Mouse (Mus musculus): ENCODE measurements around the gene Flt3l. TPM values are rescaled to one million over a fixed set of nuclear protein-coding genes. Genes with fewer than 3 reads are reported as not detected.

The Flt3l gene
- polyA plus RNA-seq, 1 experiment, result 1.6 TPM

GRCm38 (mm10) chr7:45168656-45169055 lies 32.4 kb upstream of the Flt3l start:
- no peak for TF ChIP-seq USF1 (IDR thresholded peaks at IDR 0.05; ENCODE audit: low read depth)
- TF ChIP-seq CEBPB (IDR thresholded peaks at IDR 0.05; ENCODE audit: low read depth), result no peak
- TF ChIP-seq FOSL1 (IDR thresholded peaks at IDR 0.05; ENCODE audit: insufficient read depth, low read length, poor library complexity, severe bottlenecking), result no peak
- TF ChIP-seq MYOD1 (IDR thresholded peaks at IDR 0.05; ENCODE audit: control insufficient read depth, insufficient read length, low read depth), result no peak
- TF ChIP-seq CTCF (IDR thresholded peaks at IDR 0.05; ENCODE audit: control insufficient read depth, insufficient read depth, insufficient read length), result no peak
- no peaks in the 10 kb centered on the region for H3K79me2 ChIP-seq (ENCODE audit: control insufficient read depth, insufficient read depth)
- H3K36me3 ChIP-seq (ENCODE audit: control insufficient read depth, insufficient read depth), result no peaks in the 10 kb centered on the region
- no peaks in the 10 kb centered on the region for H3K79me3 ChIP-seq (ENCODE audit: low read depth)
- no peak overlapping the region for H3K4me3 ChIP-seq (ENCODE audit: insufficient read depth, poor library complexity, severe bottlenecking)
- peaks cover 53% of the 10 kb centered on the region for H3K27me3 ChIP-seq (ENCODE audit: control insufficient read depth, insufficient read depth, insufficient read length)
- no peak overlapping the region for H3ac ChIP-seq (ENCODE audit: control insufficient read depth, insufficient read length, low read depth)

- Histone ChIP-seq H3K4me3 (ENCODE audit: insufficient read depth, poor library complexity, severe bottlenecking) (no peak overlapping the region), H3ac (ENCODE audit: control insufficient read depth, insufficient read length, low read depth) (no peak overlapping the region), H3K27me3 (ENCODE audit: control insufficient read depth, insufficient read depth, insufficient read length) (peaks cover 55% of the 10 kb centered on the region), H3K79me3 (ENCODE audit: low read depth) (no peaks in the 10 kb centered on the region), H3K36me3 (ENCODE audit: control insufficient read depth, insufficient read depth) (no peaks in the 10 kb centered on the region), H3K79me2 (ENCODE audit: control insufficient read depth, insufficient read depth) (no peaks in the 10 kb centered on the region)
- TF ChIP-seq CTCF (IDR thresholded peaks at IDR 0.05; ENCODE audit: control insufficient read depth, insufficient read depth, insufficient read length) (no peak), USF1 (IDR thresholded peaks at IDR 0.05; ENCODE audit: low read depth) (no peak), MYOG (IDR thresholded peaks at IDR 0.05; ENCODE audit: control insufficient read depth, extremely low read depth, insufficient read length) (no peak), MYOD1 (IDR thresholded peaks at IDR 0.05; ENCODE audit: control insufficient read depth, insufficient read length, low read depth) (no peak), CEBPB (IDR thresholded peaks at IDR 0.05; ENCODE audit: low read depth) (no peak), MAX (IDR thresholded peaks at IDR 0.05) (no peak), FOSL1 (IDR thresholded peaks at IDR 0.05; ENCODE audit: insufficient read depth, low read length, poor library complexity, severe bottlenecking) (no peak)
Observed at GRCm38 (mm10) chr7:45167761-45168445, 31.7 kb upstream of the Flt3l start.

GRCm38 (mm10) chr7:45166950-45167401 lies 30.7 kb upstream of the Flt3l start:
- TF ChIP-seq CTCF (IDR thresholded peaks at IDR 0.05; ENCODE audit: control insufficient read depth, insufficient read depth, insufficient read length) (no peak), USF1 (IDR thresholded peaks at IDR 0.05; ENCODE audit: low read depth) (no peak), MYOG (IDR thresholded peaks at IDR 0.05; ENCODE audit: control insufficient read depth, extremely low read depth, insufficient read length) (no peak), FOSL1 (IDR thresholded peaks at IDR 0.05; ENCODE audit: insufficient read depth, low read length, poor library complexity, severe bottlenecking) (no peak), MYOD1 (IDR thresholded peaks at IDR 0.05; ENCODE audit: control insufficient read depth, insufficient read length, low read depth) (no peak), MAX (IDR thresholded peaks at IDR 0.05) (no peak), CEBPB (IDR thresholded peaks at IDR 0.05; ENCODE audit: low read depth) (no peak)

GRCm38 (mm10) chr7:45165701-45166100 lies 29.5 kb upstream of the Flt3l start:
- no peaks in the 10 kb centered on the region for H3K79me3 ChIP-seq (ENCODE audit: low read depth)
- no peak overlapping the region for H3ac ChIP-seq (ENCODE audit: control insufficient read depth, insufficient read length, low read depth)
- TF ChIP-seq USF1 (IDR thresholded peaks at IDR 0.05; ENCODE audit: low read depth), result no peak
- no peak for TF ChIP-seq MYOG (IDR thresholded peaks at IDR 0.05; ENCODE audit: control insufficient read depth, extremely low read depth, insufficient read length)
- TF ChIP-seq MAX (IDR thresholded peaks at IDR 0.05), result no peak
- no peak for TF ChIP-seq CTCF (IDR thresholded peaks at IDR 0.05; ENCODE audit: control insufficient read depth, insufficient read depth, insufficient read length)
- peaks cover 55% of the 10 kb centered on the region for H3K27me3 ChIP-seq (ENCODE audit: control insufficient read depth, insufficient read depth, insufficient read length)
- no peak overlapping the region for H3K4me3 ChIP-seq (ENCODE audit: insufficient read depth, poor library complexity, severe bottlenecking)
- no peaks in the 10 kb centered on the region for H3K79me2 ChIP-seq (ENCODE audit: control insufficient read depth, insufficient read depth)
- H3K36me3 ChIP-seq (ENCODE audit: control insufficient read depth, insufficient read depth), result no peaks in the 10 kb centered on the region

More at GRCm38 (mm10) chr7:45166950-45167401, 30.7 kb upstream of the Flt3l start:
- no peaks in the 10 kb centered on the region for H3K79me2 ChIP-seq (ENCODE audit: control insufficient read depth, insufficient read depth)
- H3K79me3 ChIP-seq (ENCODE audit: low read depth), result no peaks in the 10 kb centered on the region
- no peak overlapping the region for H3ac ChIP-seq (ENCODE audit: control insufficient read depth, insufficient read length, low read depth)
- peaks cover 55% of the 10 kb centered on the region for H3K27me3 ChIP-seq (ENCODE audit: control insufficient read depth, insufficient read depth, insufficient read length)
- no peak overlapping the region for H3K4me3 ChIP-seq (ENCODE audit: insufficient read depth, poor library complexity, severe bottlenecking)
- no peaks in the 10 kb centered on the region for H3K36me3 ChIP-seq (ENCODE audit: control insufficient read depth, insufficient read depth)

GRCm38 (mm10) chr7:45164833-45165232 lies 28.6 kb upstream of the Flt3l start:
- Histone ChIP-seq H3K79me2 (ENCODE audit: control insufficient read depth, insufficient read depth) (no peaks in the 10 kb centered on the region), H3K79me3 (ENCODE audit: low read depth) (no peaks in the 10 kb centered on the region), H3K27me3 (ENCODE audit: control insufficient read depth, insufficient read depth, insufficient read length) (peaks cover 52% of the 10 kb centered on the region), H3ac (ENCODE audit: control insufficient read depth, insufficient read length, low read depth) (no peak overlapping the region), H3K36me3 (ENCODE audit: control insufficient read depth, insufficient read depth) (no peaks in the 10 kb centered on the region), H3K4me3 (ENCODE audit: insufficient read depth, poor library complexity, severe bottlenecking) (no peak overlapping the region)
- TF ChIP-seq MAX (IDR thresholded peaks at IDR 0.05), result no peak
- TF ChIP-seq CEBPB (IDR thresholded peaks at IDR 0.05; ENCODE audit: low read depth), result no peak
- no peak for TF ChIP-seq FOSL1 (IDR thresholded peaks at IDR 0.05; ENCODE audit: insufficient read depth, low read length, poor library complexity, severe bottlenecking)
- no peak for TF ChIP-seq MYOD1 (IDR thresholded peaks at IDR 0.05; ENCODE audit: control insufficient read depth, insufficient read length, low read depth)
